Mouse (Mus musculus) stomach, embryonic 14.5 days (tissue): ENCODE results near the gene Themis2. TPM values are rescaled to one million over a fixed set of nuclear protein-coding genes. Genes with fewer than 3 reads are reported as not detected.
A peak's percentile ranks its signal among the peaks of the same experiment; 100 is the strongest.

Source experiments
- ATAC-seq: fragments of 200-750 bp; cut with Nextera tagmentation; 2 replicates; pipeline ENCODE4 v1.8.0; 2017; ENCODE audit warnings: low read depth, moderate TSS enrichment; ENCODE audit not compliant: insufficient number of reproducible peaks, insufficient read depth, low FRiP score
- H3K27ac ChIP-seq: fragments of 300-500 bp; sonication (generic); 2 replicates; pipeline ENCODE4 v1.5.1; 2014; ENCODE audit warnings: mild to moderate bottlenecking, low read length, moderate library complexity, mixed read lengths
- H3K27me3 ChIP-seq: fragments of 300-500 bp; sonication (generic); 2 replicates; pipeline ENCODE4 v1.6.1; 2014; ENCODE audit warnings: low read length, control low read depth, mixed read lengths; ENCODE audit not compliant: control insufficient read depth, insufficient read depth
- H3K36me3 ChIP-seq: fragments of 300-500 bp; sonication (generic); 2 replicates; pipeline ENCODE4 v1.6.1; 2014; ENCODE audit warnings: mild to moderate bottlenecking, control low read depth, low read length, moderate library complexity, mixed read lengths; ENCODE audit not compliant: control insufficient read depth, insufficient read depth
- H3K4me1 ChIP-seq: fragments of 300-500 bp; sonication (generic); 2 replicates; pipeline ENCODE4 v1.6.1; 2014; ENCODE audit warnings: low read length, control low read depth, mixed read lengths; ENCODE audit not compliant: control insufficient read depth, insufficient read depth
- H3K4me2 ChIP-seq: fragments of 300-500 bp; sonication (generic); replicated peaks from 2 replicates; pipeline ENCODE4 v1.6.1; 2014; ENCODE audit warnings: low read depth, low read length, control low read depth
- H3K4me3 ChIP-seq: fragments of 300-500 bp; sonication (generic); 2 replicates; pipeline ENCODE4 v1.5.1; 2014; ENCODE audit warnings: low read depth, low read length, control low read depth
- H3K9ac ChIP-seq: fragments of 300-500 bp; sonication (generic); replicated peaks from 2 replicates; pipeline ENCODE4 v1.6.1; 2014; ENCODE audit warnings: low read depth, mild to moderate bottlenecking, control low read depth, low read length, moderate library complexity, mixed read lengths
- H3K9me3 ChIP-seq: fragments of 300-500 bp; sonication (generic); 2 replicates; pipeline ENCODE4 v1.6.1; 2016; ENCODE audit warnings: low read depth, low read length, control low read depth; ENCODE audit not compliant: control insufficient read depth
- WGBS: fragments of 180-500 bp; shearing (Covaris S2); extraction: QIAGEN DNeasy Blood & Tissue Kit; methylation state at CpG from one replicate; pipeline ENCODE4 v1.1.7; 2014; 5-methylcytosine and 5-hydroxymethylcytosine counted together
- polyA plus RNA-seq: library from polyadenylated mRNA; unstranded; fragments of >200 nt; fragmentation: Nextera tagmentation; extraction: Ambion mirVana; gene quantifications from 2 replicates; pipeline ENCODE4 v1.2.1, GENCODE M21; 2014

Gene Themis2
- polyA plus RNA-seq = 1.1 and 1.9 TPM in 2 replicates

GRCm38 (mm10) chr4:132796196-132796886, at the start of gene Themis2:
Gene Themis2, minus strand, starts transcription at chr4:132796387.
- peak within 1 kb of the TSS; percentile 45 for H3K4me2 ChIP-seq
- peak; percentile 63; the same call in 1 of the 2 replicates for ATAC-seq
- 0 out of 2 replicates have a peak, but pooled peaks cover 3% of the 10 kb centered on the region for H3K27me3 ChIP-seq
- H3K9me3 ChIP-seq = no peaks in the 10 kb centered on the region
- peak within 1 kb of the TSS; percentile 20; the same call in 1 of the 2 replicates for H3K4me3 ChIP-seq
- whole genome bisulfite sequencing = 2% methylated on average over 21 of the region's 21 CpGs
- H3K4me1 ChIP-seq = no peaks in the 10 kb centered on the region
- no peak within 1 kb of the TSS for H3K9ac ChIP-seq
- no peaks in the 10 kb centered on the region for H3K36me3 ChIP-seq
- no peak within 1 kb of the TSS for H3K27ac ChIP-seq

GRCm38 (mm10) chr4:132843705-132844071, 47.5 kb upstream of the Themis2 start:
- Histone ChIP-seq H3K36me3 (peaks cover 16% of the 10 kb centered on the region), H3K4me2 (peak overlapping the region; percentile 50), H3K9ac (peak overlapping the region; percentile 89; the same call in 1 of the 2 replicates), H3K27me3 (no peaks in the 10 kb centered on the region), H3K4me1 (peaks cover 6% of the 10 kb centered on the region; the same call in 1 of the 2 replicates), H3K27ac (peak overlapping the region; percentile 75; the same call in 1 of the 2 replicates), H3K4me3 (peak overlapping the region; percentile 93), H3K9me3 (no peaks in the 10 kb centered on the region)
- 73% methylated on average over 1 of the region's 1 CpGs for WGBS
- no peak for ATAC-seq

GRCm38 (mm10) chr4:132842970-132843704, 47.0 kb upstream of the Themis2 start, which contains the start of gene Ppp1r8:
Gene Ppp1r8, minus strand, starts transcription at chr4:132843169.
- peak within 1 kb of the TSS; percentile 89 for H3K9ac ChIP-seq
- H3K4me2 ChIP-seq = peak within 1 kb of the TSS; percentile 71
- H3K4me1 ChIP-seq = peaks cover 6% of the 10 kb centered on the region; the same call in 1 of the 2 replicates
- H3K27me3 ChIP-seq = no peaks in the 10 kb centered on the region
- H3K27ac ChIP-seq = peak within 1 kb of the TSS; percentile 75
- no peaks in the 10 kb centered on the region for H3K9me3 ChIP-seq
- peaks cover 22% of the 10 kb centered on the region for H3K36me3 ChIP-seq
- under 1% methylated on average over 40 of the region's 40 CpGs for WGBS
- H3K4me3 ChIP-seq = peak within 1 kb of the TSS; percentile 93
- peak; percentile 99 for ATAC-seq

GRCm38 (mm10) chr4:132842281-132842906, 46.2 kb upstream of the Themis2 start:
- Histone ChIP-seq H3K9ac (peak overlapping the region; percentile 89), H3K4me1 (peaks cover 6% of the 10 kb centered on the region; the same call in 1 of the 2 replicates), H3K27me3 (no peaks in the 10 kb centered on the region), H3K9me3 (no peaks in the 10 kb centered on the region), H3K36me3 (peaks cover 29% of the 10 kb centered on the region), H3K27ac (peak overlapping the region; percentile 75; the same call in 1 of the 2 replicates), H3K4me2 (peak overlapping the region; percentile 71), H3K4me3 (peak overlapping the region; percentile 93)
- ATAC-seq = no peak
- WGBS = under 1% methylated on average over 30 of the region's 30 CpGs

- Histone ChIP-seq H3K4me1 (peaks cover 6% of the 10 kb centered on the region; the same call in 1 of the 2 replicates), H3K4me2 (peak overlapping the region; percentile 71), H3K4me3 (peak overlapping the region; percentile 93), H3K9me3 (no peaks in the 10 kb centered on the region), H3K27ac (no peak overlapping the region), H3K9ac (peak overlapping the region; percentile 89), H3K27me3 (no peaks in the 10 kb centered on the region), H3K36me3 (peaks cover 34% of the 10 kb centered on the region)
- no peak for ATAC-seq
- 76% methylated on average over 3 of the region's 3 CpGs for WGBS
These were observed 45.3 kb upstream of the Themis2 start for GRCm38 (mm10) chr4:132841493-132841892.

GRCm38 (mm10) chr4:132823614-132824366, 27.6 kb upstream of the Themis2 start:
- peak; percentile 37; the same call in 1 of the 2 replicates for ATAC-seq

GRCm38 (mm10) chr4:132818442-132818841, 22.3 kb upstream of the Themis2 start:
- WGBS = 49% methylated on average over 2 of the region's 2 CpGs
- H3K27ac ChIP-seq = no peak overlapping the region
- no peak overlapping the region for H3K4me2 ChIP-seq
- H3K9ac ChIP-seq = no peak overlapping the region
- H3K36me3 ChIP-seq = no peaks in the 10 kb centered on the region
- H3K27me3 ChIP-seq = no peaks in the 10 kb centered on the region
- no peaks in the 10 kb centered on the region for H3K9me3 ChIP-seq
- no peak for ATAC-seq
- H3K4me3 ChIP-seq = no peak overlapping the region
- no peaks in the 10 kb centered on the region for H3K4me1 ChIP-seq

More at GRCm38 (mm10) chr4:132823614-132824366, 27.6 kb upstream of the Themis2 start:
- 60% methylated on average over 8 of the region's 8 CpGs for WGBS
- Histone ChIP-seq H3K27me3 (no peaks in the 10 kb centered on the region), H3K4me3 (no peak overlapping the region), H3K27ac (no peak overlapping the region), H3K9me3 (no peaks in the 10 kb centered on the region), H3K36me3 (peaks cover 27% of the 10 kb centered on the region), H3K4me1 (no peaks in the 10 kb centered on the region), H3K9ac (no peak overlapping the region), H3K4me2 (no peak overlapping the region)
